Mouse (Mus musculus) forebrain, embryonic 14.5 days (tissue): ENCODE results near the gene Tsga10ip. TPM values are rescaled to one million over a fixed set of nuclear protein-coding genes. Genes with fewer than 3 reads are reported as not detected.
A peak's percentile ranks its signal among the peaks of the same experiment; 100 is the strongest.

Source experiments
- ATAC-seq: fragments of 200-750 bp; cut with Nextera tagmentation; 2 replicates; pipeline ENCODE4 v1.8.0; 2017; ENCODE audit warnings: mild to moderate bottlenecking, moderate library complexity
- DNase-seq: peaks from one replicate; pipeline ENCODE4 v3.0.0-alpha.2; 2015; ENCODE audit warnings: low spot score
- H3K27ac ChIP-seq: fragments of 300-500 bp; sonication (generic); 2 replicates; pipeline ENCODE4 v1.5.1; 2014; ENCODE audit warnings: low read depth, mild to moderate bottlenecking, control low read depth, low read length, moderate library complexity
- H3K27me3 ChIP-seq: fragments of 300-500 bp; sonication (generic); replicated peaks from 2 replicates; pipeline ENCODE4 v1.6.1; 2014; ENCODE audit warnings: low read length, control low read depth, mixed read lengths; ENCODE audit not compliant: control insufficient read depth, insufficient read depth
- H3K36me3 ChIP-seq: fragments of 300-500 bp; sonication (generic); 2 replicates; pipeline ENCODE4 v1.6.1; 2014; ENCODE audit warnings: low read length, control low read depth; ENCODE audit not compliant: control insufficient read depth, insufficient read depth
- H3K4me1 ChIP-seq: fragments of 300-500 bp; sonication (generic); 2 replicates; pipeline ENCODE4 v1.6.1; 2014; ENCODE audit warnings: antibody characterized with exemption, low read length, control low read depth; ENCODE audit not compliant: control insufficient read depth, insufficient read depth
- H3K4me2 ChIP-seq: fragments of 300-500 bp; sonication (generic); 2 replicates; pipeline ENCODE4 v1.6.1; 2014; ENCODE audit warnings: mild to moderate bottlenecking, control low read depth, low read length
- H3K4me3 ChIP-seq: fragments of 300-500 bp; sonication (generic); 2 replicates; pipeline ENCODE4 v1.5.1; 2014; ENCODE audit warnings: low read depth, low read length, control low read depth
- H3K9ac ChIP-seq: fragments of 300-500 bp; sonication (generic); 2 replicates; pipeline ENCODE4 v1.6.1; 2014; ENCODE audit warnings: mild to moderate bottlenecking, low read length, control low read depth, moderate library complexity
- H3K9me3 ChIP-seq: fragments of 300-500 bp; sonication (generic); replicated peaks from 2 replicates; pipeline ENCODE4 v1.6.1; 2016; ENCODE audit warnings: low read length, control low read depth, mixed read lengths; ENCODE audit not compliant: control insufficient read depth
- WGBS: fragments of 180-500 bp; shearing (Covaris S2); extraction: QIAGEN DNeasy Blood & Tissue Kit; methylation state at CpG from one replicate; pipeline ENCODE4 v1.1.7; 2014; 5-methylcytosine and 5-hydroxymethylcytosine counted together
- polyA plus RNA-seq: library from polyadenylated mRNA; unstranded; fragments of >200 nt; fragmentation: Nextera tagmentation; extraction: Ambion mirVana; gene quantifications from 2 replicates; pipeline ENCODE4 v1.2.1, GENCODE M21; 2014

The Tsga10ip gene
- polyA plus RNA-seq, 1 experiment from 2014 or later = not detected

GRCm38 (mm10) chr19:5388588-5389242, 13.6 kb downstream of the Tsga10ip start, which contains the start of gene Sart1:
TSS of gene Sart1 (minus strand) at chr19:5388703.
- Histone ChIP-seq H3K27me3 (no peaks in the 10 kb centered on the region), H3K27ac (peak within 1 kb of the TSS; percentile 75), H3K36me3 (peaks cover 22% of the 10 kb centered on the region), H3K9me3 (no peaks in the 10 kb centered on the region), H3K4me1 (peaks cover 19% of the 10 kb centered on the region), H3K4me2 (peak within 1 kb of the TSS; percentile 92), H3K9ac (peak within 1 kb of the TSS; percentile 93), H3K4me3 (peak within 1 kb of the TSS; percentile 99)
- ATAC-seq = peak; percentile 97
- peak; percentile 98 for DNase-seq
- 2% methylated on average over 43 of the region's 43 CpGs for WGBS

- ATAC-seq (peak; percentile 46), DNase-seq (no peak)
- Histone ChIP-seq H3K4me1 (peaks cover 19% of the 10 kb centered on the region), H3K9ac (peak overlapping the region; percentile 93), H3K4me3 (peak overlapping the region; percentile 99), H3K4me2 (peak overlapping the region; percentile 92), H3K36me3 (peaks cover 29% of the 10 kb centered on the region), H3K9me3 (no peaks in the 10 kb centered on the region), H3K27me3 (no peaks in the 10 kb centered on the region), H3K27ac (peak overlapping the region; percentile 68)
- under 1% methylated on average over 43 of the region's 43 CpGs for WGBS
Observed at GRCm38 (mm10) chr19:5388011-5388441, 14.3 kb downstream of the Tsga10ip start.

GRCm38 (mm10) chr19:5384715-5385114, 17.6 kb downstream of the Tsga10ip start:
- no peak overlapping the region for H3K4me2 ChIP-seq
- no peak overlapping the region for H3K9ac ChIP-seq
- 92% methylated on average over 8 of the region's 8 CpGs for WGBS
- no peaks in the 10 kb centered on the region for H3K9me3 ChIP-seq
- H3K27me3 ChIP-seq = no peaks in the 10 kb centered on the region
- H3K27ac ChIP-seq = no peak overlapping the region
- no peak overlapping the region for H3K4me3 ChIP-seq
- no peak for ATAC-seq
- H3K4me1 ChIP-seq = peaks cover 16% of the 10 kb centered on the region
- peaks cover 62% of the 10 kb centered on the region for H3K36me3 ChIP-seq
- DNase-seq = no peak

- DNase-seq (no peak), ATAC-seq (no peak)
- Histone ChIP-seq H3K4me2 (no peak overlapping the region), H3K4me3 (no peak overlapping the region), H3K9ac (no peak overlapping the region), H3K9me3 (no peaks in the 10 kb centered on the region), H3K27me3 (no peaks in the 10 kb centered on the region), H3K36me3 (peaks cover 76% of the 10 kb centered on the region), H3K4me1 (peaks cover 10% of the 10 kb centered on the region), H3K27ac (no peak overlapping the region)
- WGBS = 96% methylated on average over 12 of the region's 12 CpGs
Observed at GRCm38 (mm10) chr19:5383326-5383725, 19.0 kb downstream of the Tsga10ip start.

- Histone ChIP-seq H3K27me3 (no peaks in the 10 kb centered on the region), H3K36me3 (peaks cover 69% of the 10 kb centered on the region), H3K4me2 (no peak overlapping the region), H3K9me3 (no peaks in the 10 kb centered on the region), H3K4me3 (no peak overlapping the region), H3K9ac (no peak overlapping the region), H3K27ac (no peak overlapping the region), H3K4me1 (no peaks in the 10 kb centered on the region)
- ATAC-seq (no peak), DNase-seq (no peak)
- WGBS = 90% methylated on average over 1 of the region's 1 CpGs
Observed at GRCm38 (mm10) chr19:5377446-5377845, 24.9 kb downstream of the Tsga10ip start.

GRCm38 (mm10) chr19:5374748-5375147, 27.6 kb downstream of the Tsga10ip start:
- no peak overlapping the region for H3K4me3 ChIP-seq
- H3K4me2 ChIP-seq = no peak overlapping the region
- WGBS = 78% methylated on average over 4 of the region's 4 CpGs
- H3K9ac ChIP-seq = no peak overlapping the region
- H3K9me3 ChIP-seq = no peaks in the 10 kb centered on the region
- ATAC-seq (no peak), DNase-seq (no peak)
- no peak overlapping the region for H3K27ac ChIP-seq
- no peaks in the 10 kb centered on the region for H3K27me3 ChIP-seq
- H3K36me3 ChIP-seq = peaks cover 67% of the 10 kb centered on the region
- no peaks in the 10 kb centered on the region for H3K4me1 ChIP-seq

- Histone ChIP-seq H3K9ac (no peak overlapping the region), H3K27me3 (no peaks in the 10 kb centered on the region), H3K36me3 (peaks cover 67% of the 10 kb centered on the region), H3K4me2 (no peak overlapping the region), H3K9me3 (no peaks in the 10 kb centered on the region), H3K4me3 (no peak overlapping the region), H3K27ac (no peak overlapping the region), H3K4me1 (no peaks in the 10 kb centered on the region)
- ATAC-seq (no peak), DNase-seq (no peak)
- WGBS = 87% methylated on average over 4 of the region's 4 CpGs
Observed at GRCm38 (mm10) chr19:5374177-5374576, 28.1 kb downstream of the Tsga10ip start.

- H3K4me3 ChIP-seq = no peak overlapping the region
- 96% methylated on average over 7 of the region's 7 CpGs for WGBS
- DNase-seq (no peak), ATAC-seq (no peak)
- no peak overlapping the region for H3K4me2 ChIP-seq
- no peaks in the 10 kb centered on the region for H3K9me3 ChIP-seq
- no peak overlapping the region for H3K27ac ChIP-seq
- H3K9ac ChIP-seq = no peak overlapping the region
- H3K27me3 ChIP-seq = no peaks in the 10 kb centered on the region
- H3K36me3 ChIP-seq = peaks cover 63% of the 10 kb centered on the region
- peaks cover 5% of the 10 kb centered on the region for H3K4me1 ChIP-seq
Observed at GRCm38 (mm10) chr19:5372724-5373123, 29.6 kb downstream of the Tsga10ip start.

- peaks cover 59% of the 10 kb centered on the region for H3K36me3 ChIP-seq
- H3K4me2 ChIP-seq = no peak overlapping the region
- 95% methylated on average over 3 of the region's 3 CpGs for WGBS
Observed at GRCm38 (mm10) chr19:5370932-5371331, 31.4 kb downstream of the Tsga10ip start.

More at GRCm38 (mm10) chr19:5370932-5371331, 31.4 kb downstream of the Tsga10ip start:
- DNase-seq (no peak), ATAC-seq (no peak)
- Histone ChIP-seq H3K9me3 (no peaks in the 10 kb centered on the region), H3K4me1 (peaks cover 8% of the 10 kb centered on the region), H3K27ac (no peak overlapping the region), H3K4me3 (no peak overlapping the region), H3K27me3 (no peaks in the 10 kb centered on the region), H3K9ac (no peak overlapping the region)
